Mouse (Mus musculus): ENCODE data around the gene Cypt1. TPM values are rescaled to one million over a fixed set of nuclear protein-coding genes. Genes with fewer than 3 reads are reported as not detected.

The Cypt1 gene
- total RNA-seq (2018; cell fraction: chromatin; rRNA removed), result not detected
- not detected for total RNA-seq (2018; cell fraction: cytosol; rRNA removed)
- not detected for total RNA-seq (2018; cell fraction: nucleus; rRNA removed)
- polyA plus RNA-seq (2018), result not detected in 3 replicates

DNA sequence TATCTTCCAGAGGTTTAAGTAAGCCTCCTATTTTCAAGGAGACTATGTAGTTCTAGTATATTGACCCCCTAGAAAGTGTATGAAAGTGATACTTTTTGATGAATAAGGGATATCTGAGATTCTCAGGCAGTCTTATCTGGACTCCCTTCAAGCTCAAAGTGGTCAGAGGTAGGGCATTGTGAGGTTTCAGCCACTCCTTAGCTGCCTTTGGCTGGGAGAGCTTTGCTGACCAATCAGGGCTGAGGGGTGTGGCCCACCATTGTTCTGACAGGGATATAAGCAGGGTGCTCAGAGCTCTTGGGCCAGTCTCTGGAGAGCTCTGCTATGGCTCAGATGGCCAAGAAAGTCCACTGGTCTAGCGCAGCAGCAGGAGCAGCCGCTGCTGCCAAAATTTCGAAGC, at the start of gene Cypt1:
Cypt1 (plus strand) TSS at position 301 of the 400 bp plus-strand sequence.
- Histone ChIP-seq H3K27ac (no peak within 1 kb of the TSS), H3K36me3 (ENCODE audit: inconsistent target) (no peaks in the 10 kb centered on the region), H3K4me3 (ENCODE audit: inconsistent target) (no peak within 1 kb of the TSS), H3K79me2 (ENCODE audit: inconsistent target) (no peaks in the 10 kb centered on the region)
- 100% methylated on average over 1 of the region's 3 CpGs for WGBS (ENCODE audit: missing documents)

GRCm38 (mm10) chrX:16546806-16547205, 24.1 kb downstream of the Cypt1 start:
- Histone ChIP-seq H3K36me3 (ENCODE audit: inconsistent target) (no peaks in the 10 kb centered on the region), H3K79me2 (ENCODE audit: inconsistent target) (no peaks in the 10 kb centered on the region), H3K4me3 (ENCODE audit: inconsistent target) (no peak overlapping the region), H3K27ac (no peak overlapping the region)

DNA sequence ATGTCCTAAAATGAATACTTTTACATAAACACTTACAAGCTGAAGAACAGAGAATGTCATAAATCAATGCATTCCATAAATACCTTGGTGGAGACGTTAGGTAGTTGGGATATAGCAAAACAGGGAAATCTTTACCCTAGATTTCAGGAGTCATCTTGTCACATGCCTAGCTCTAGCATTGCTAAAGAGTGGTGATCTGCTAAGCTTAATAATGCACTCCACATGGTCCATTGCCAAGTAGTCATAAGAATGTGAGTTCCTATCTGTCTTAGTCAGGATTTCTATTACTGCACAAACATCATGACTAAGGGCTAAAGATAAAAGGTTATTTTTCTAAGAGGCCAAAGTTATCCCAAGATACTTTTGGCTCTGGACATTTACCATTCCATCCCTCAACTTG, 34.4 kb downstream of the Cypt1 start:
- no peak overlapping the region for H3K27ac ChIP-seq
- WGBS (ENCODE audit: missing documents), result 67% methylated on average over 1 of the region's 1 CpGs
- no peaks in the 10 kb centered on the region for H3K36me3 ChIP-seq (ENCODE audit: inconsistent target)
- H3K4me3 ChIP-seq (ENCODE audit: inconsistent target), result no peak overlapping the region
- H3K79me2 ChIP-seq (ENCODE audit: inconsistent target), result no peaks in the 10 kb centered on the region

DNA sequence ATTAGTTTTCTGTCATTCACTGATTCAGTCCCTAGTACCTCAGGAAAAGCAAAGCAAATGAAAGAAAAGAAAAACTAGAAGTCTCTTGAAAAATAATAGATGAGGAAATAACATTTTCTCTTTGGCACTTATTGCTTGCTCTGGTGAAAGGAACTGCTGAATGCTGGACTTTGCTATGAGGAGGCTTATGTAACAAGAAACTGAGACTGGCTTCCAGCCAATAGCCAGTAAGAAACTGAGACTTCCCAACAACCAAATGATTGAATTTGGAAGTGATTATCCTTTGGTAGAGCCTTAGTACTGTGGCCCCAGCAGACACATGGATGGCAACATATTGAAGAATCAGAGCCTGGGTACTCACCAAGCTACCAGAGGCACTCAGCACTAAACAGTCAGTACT, 35.8 kb downstream of the Cypt1 start:
- Histone ChIP-seq H3K4me3 (ENCODE audit: inconsistent target) (no peak overlapping the region), H3K79me2 (ENCODE audit: inconsistent target) (no peaks in the 10 kb centered on the region), H3K27ac (no peak overlapping the region)

More for the DNA sequence above, 35.8 kb downstream of the Cypt1 start:
- no peaks in the 10 kb centered on the region for H3K36me3 ChIP-seq (ENCODE audit: inconsistent target)

Other genes starting within 250 kb of the Cypt1 start
- gene Maoa, start 96.8 kb downstream of the Cypt1 start, polyA plus RNA-seq (2018), result 8.9 to 13.5 TPM (median 9.0 TPM) in 3 replicates

All from macrophage (primary cell).